Mouse (Mus musculus) ovary, postnatal 14 days (tissue): ENCODE data around the gene Vmn2r60.
"Not testable (repeated sequence)": the region's sequence is repeated elsewhere in the genome, so short reads cannot be mapped to it uniquely, and the experiment has no call there.

Experiments
- DNase-seq: peaks from one replicate; pipeline ENCODE4 v3.0.0; 2022; ENCODE audit warnings: low spot score

Gene Vmn2r60

GRCm38 (mm10) chr7:42107470-42107869, at the start of gene Vmn2r60:
TSS of gene Vmn2r60 (plus strand) at chr7:42107770.
- DNase-seq, result no peak

DNA sequence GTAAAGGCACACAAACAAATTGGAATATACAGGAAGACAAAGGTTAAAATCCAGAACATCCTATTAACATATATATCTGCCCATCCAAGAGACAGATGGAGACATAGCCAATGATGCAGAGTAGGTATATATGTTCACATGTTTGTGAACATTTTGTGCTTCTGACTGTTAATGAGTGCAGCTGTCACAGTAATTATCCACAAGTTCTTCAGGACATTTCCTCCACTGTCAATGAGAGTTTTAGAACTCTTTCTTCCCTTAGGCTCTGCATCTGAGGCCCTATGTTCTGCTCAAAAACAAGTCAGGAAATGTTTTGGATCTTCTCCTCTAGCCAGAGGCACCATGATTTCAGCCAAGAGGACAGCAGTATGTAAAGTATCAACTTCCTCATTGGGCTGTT, 48.6 kb upstream of the Vmn2r60 start, which contains the start of gene Vmn2r59:
TSS of gene Vmn2r59 (minus strand) at position 101 of the 400 bp plus-strand sequence.
- no peak for DNase-seq

GRCm38 (mm10) chr7:42107061-42107460, 509 bp upstream of the Vmn2r60 start:
- not testable (repeated sequence) for DNase-seq
